ENCODE assay signal across 24 mouse cellular contexts in genomic region chr9:7282565-7283302, GRCm38 (mm10). TPM values are rescaled to one million over a fixed set of nuclear protein-coding genes. Genes with fewer than 3 reads are reported as not detected.
A peak's percentile ranks its signal among the peaks of the same experiment; 100 is the strongest.
DNase-seq lines count a peak whose midpoint lies in the region; ATAC-seq lines count a peak whose summit lies in the region.
"Had no signal": no experiment of that assay in that cellular context is flagged by ENCODE, and none has a peak within 500 bp of the region (broad histone marks: within the 10 kb centered on the region; RNA-seq: fewer than 3 reads in every experiment).

No protein-coding gene starts in this region.

- WGBS in hindbrain, embryonic 11.5 days, result 71% methylated on average over 7 of the region's 7 CpGs
- 65% methylated on average over 7 of the region's 7 CpGs for WGBS in hindbrain, embryonic 13.5 days
- WGBS in midbrain, embryonic 12.5 days, result 58% methylated on average over 7 of the region's 7 CpGs
- WGBS in midbrain, embryonic 15.5 days, result 62% methylated on average over 7 of the region's 7 CpGs
- 84% methylated on average over 7 of the region's 7 CpGs for WGBS in intestine, embryonic 16.5 days

- no peak overlapping the region for H3K27ac ChIP-seq in hindbrain, embryonic 11.5 days (ENCODE audit: low read depth, low read length)
- no peak overlapping the region for H3K27ac ChIP-seq in hindbrain, embryonic 13.5 days
- no peak overlapping the region for H3K27ac ChIP-seq in midbrain, embryonic 12.5 days (replicated peaks)
- no peak overlapping the region for H3K27ac ChIP-seq in midbrain, embryonic 15.5 days
- H3K27ac ChIP-seq in intestine, embryonic 16.5 days (ENCODE audit: low read length), result no peak overlapping the region
- H3K27ac ChIP-seq: embryonic facial prominence, embryonic 12.5 days; gastrocnemius, adult 2 months; heart, embryonic 15.5 days; limb, embryonic 12.5 days had no signal

- ATAC-seq in hindbrain, embryonic 11.5 days (ENCODE audit: low FRiP score), result peak; percentile 84
- ATAC-seq in hindbrain, embryonic 13.5 days (ENCODE audit: low FRiP score), result no peak
- peak; percentile 94 for ATAC-seq in midbrain, embryonic 12.5 days (ENCODE audit: low FRiP score, low read depth)
- ATAC-seq in midbrain, embryonic 15.5 days (replicated peaks), result no peak
- no peak for ATAC-seq in intestine, embryonic 16.5 days
- ATAC-seq: activated CD4-positive, CD25-positive, alpha-beta regulatory T cell, adult 4 months had no signal

- no peaks in the 10 kb centered on the region for H3K36me3 ChIP-seq in hindbrain, embryonic 11.5 days (ENCODE audit: control insufficient read depth, insufficient read depth, low read length)
- no peaks in the 10 kb centered on the region for H3K36me3 ChIP-seq in hindbrain, embryonic 13.5 days
- no peaks in the 10 kb centered on the region for H3K36me3 ChIP-seq in midbrain, embryonic 12.5 days
- H3K36me3 ChIP-seq in midbrain, embryonic 15.5 days (replicated peaks), result no peaks in the 10 kb centered on the region
- no peaks in the 10 kb centered on the region for H3K36me3 ChIP-seq in intestine, embryonic 16.5 days (ENCODE audit: control insufficient read depth, insufficient read depth, low read length)
- H3K36me3 ChIP-seq: embryonic facial prominence, embryonic 12.5 days; heart, embryonic 15.5 days; limb, embryonic 12.5 days had no signal

- no peak overlapping the region for H3K4me3 ChIP-seq in hindbrain, embryonic 11.5 days (ENCODE audit: low read depth, low read length)
- H3K4me3 ChIP-seq in hindbrain, embryonic 13.5 days, result no peak overlapping the region
- no peak overlapping the region for H3K4me3 ChIP-seq in midbrain, embryonic 12.5 days
- no peak overlapping the region for H3K4me3 ChIP-seq in midbrain, embryonic 15.5 days
- no peak overlapping the region for H3K4me3 ChIP-seq in intestine, embryonic 16.5 days (ENCODE audit: low read length)
- H3K4me3 ChIP-seq: embryonic facial prominence, embryonic 12.5 days; gastrocnemius, adult 2 months; heart, embryonic 15.5 days; limb, embryonic 12.5 days had no signal

- no peaks in the 10 kb centered on the region for H3K4me1 ChIP-seq in hindbrain, embryonic 11.5 days (replicated peaks; ENCODE audit: control insufficient read depth, insufficient read depth, low read length)
- H3K4me1 ChIP-seq in hindbrain, embryonic 13.5 days (replicated peaks), result no peaks in the 10 kb centered on the region
- no peaks in the 10 kb centered on the region for H3K4me1 ChIP-seq in midbrain, embryonic 12.5 days
- H3K4me1 ChIP-seq in midbrain, embryonic 15.5 days, result no peaks in the 10 kb centered on the region
- no peaks in the 10 kb centered on the region for H3K4me1 ChIP-seq in intestine, embryonic 16.5 days (ENCODE audit: control insufficient read depth, insufficient read depth, low read length)
- H3K4me1 ChIP-seq: embryonic facial prominence, embryonic 12.5 days; heart, embryonic 15.5 days; limb, embryonic 12.5 days had no signal

- no peak overlapping the region for H3K9ac ChIP-seq in hindbrain, embryonic 11.5 days (ENCODE audit: low read depth, low read length)
- no peak overlapping the region for H3K9ac ChIP-seq in hindbrain, embryonic 13.5 days
- no peak overlapping the region for H3K9ac ChIP-seq in midbrain, embryonic 12.5 days (replicated peaks)
- no peak overlapping the region for H3K9ac ChIP-seq in midbrain, embryonic 15.5 days
- no peak overlapping the region for H3K9ac ChIP-seq in intestine, embryonic 16.5 days (ENCODE audit: low read depth, low read length)
- H3K9ac ChIP-seq: embryonic facial prominence, embryonic 12.5 days; heart, embryonic 15.5 days; limb, embryonic 12.5 days had no signal

- H3K27me3 ChIP-seq in hindbrain, embryonic 11.5 days (ENCODE audit: control insufficient read depth, insufficient read depth, low read length), result no peaks in the 10 kb centered on the region
- no peaks in the 10 kb centered on the region for H3K27me3 ChIP-seq in hindbrain, embryonic 13.5 days
- no peaks in the 10 kb centered on the region for H3K27me3 ChIP-seq in midbrain, embryonic 12.5 days
- no peaks in the 10 kb centered on the region for H3K27me3 ChIP-seq in midbrain, embryonic 15.5 days (replicated peaks)
- no peaks in the 10 kb centered on the region for H3K27me3 ChIP-seq in intestine, embryonic 16.5 days (replicated peaks; ENCODE audit: control insufficient read depth, insufficient read depth, low read length)
- H3K27me3 ChIP-seq: embryonic facial prominence, embryonic 12.5 days; heart, embryonic 15.5 days; limb, embryonic 12.5 days had no signal

- DNase-seq in embryo, embryonic 10 days (ENCODE audit: low spot score), result peak; percentile 55
- no peak for DNase-seq in embryo, embryonic 9.5 days (ENCODE audit: extremely low spot score)
- peak; percentile 2 for DNase-seq in hindbrain, embryonic 11.5 days (ENCODE audit: low spot score)
- peak; percentile 28 for DNase-seq in retina, postnatal 1 day
- DNase-seq: adrenal gland, adult 8-10 months; cerebellum, adult 2 months; cerebellum, postnatal 25 days; gastrocnemius, adult 2 months; heart, postnatal 36 days; kidney, adult 18-20 months; kidney, postnatal 4 days; lung, adult 18-20 months; thymus, adult 18-20 months; thymus, postnatal 36 days had no signal

- H3K4me2 ChIP-seq in hindbrain, embryonic 11.5 days (replicated peaks; ENCODE audit: low read depth, low read length), result no peak overlapping the region
- no peak overlapping the region for H3K4me2 ChIP-seq in hindbrain, embryonic 13.5 days
- H3K4me2 ChIP-seq in midbrain, embryonic 12.5 days (replicated peaks), result no peak overlapping the region
- H3K4me2 ChIP-seq in midbrain, embryonic 15.5 days, result no peak overlapping the region
- H3K4me2 ChIP-seq in intestine, embryonic 16.5 days (ENCODE audit: low read depth, low read length), result no peak overlapping the region
- H3K4me2 ChIP-seq: embryonic facial prominence, embryonic 12.5 days; heart, embryonic 15.5 days; limb, embryonic 12.5 days; liver, embryonic 11.5 days had no signal

- H3K9me3 ChIP-seq in hindbrain, embryonic 11.5 days (ENCODE audit: control insufficient read depth, low read length), result no peaks in the 10 kb centered on the region
- H3K9me3 ChIP-seq in hindbrain, embryonic 13.5 days, result no peaks in the 10 kb centered on the region
- no peaks in the 10 kb centered on the region for H3K9me3 ChIP-seq in midbrain, embryonic 12.5 days
- no peaks in the 10 kb centered on the region for H3K9me3 ChIP-seq in midbrain, embryonic 15.5 days
- H3K9me3 ChIP-seq in intestine, embryonic 16.5 days (ENCODE audit: control insufficient read depth, low read length), result no peaks in the 10 kb centered on the region
- H3K9me3 ChIP-seq: embryonic facial prominence, embryonic 12.5 days; heart, embryonic 15.5 days; limb, embryonic 12.5 days had no signal

RNA-seq across cellular contexts. Expression of gene Mmp13, which starts 10.4 kb away (rescaled TPM):
- polyA plus RNA-seq in hindbrain, embryonic 11.5 days (2014; fragmentation: Nextera tagmentation; extraction: Ambion mirVana), result not detected in 2 replicates
- polyA plus RNA-seq in hindbrain, embryonic 13.5 days (2015; fragmentation: Nextera tagmentation; extraction: Ambion mirVana), result not detected in 2 replicates
- not detected in 2 replicates for polyA plus RNA-seq in midbrain, embryonic 12.5 days (2016; fragmentation: Nextera tagmentation; extraction: Ambion mirVana)
- 0.10 TPM in 1 of 2 replicates, not detected in the other for polyA plus RNA-seq in midbrain, embryonic 15.5 days (2015; fragmentation: Nextera tagmentation; extraction: Ambion mirVana)
- 1.3 and 1.5 TPM in 2 replicates for polyA plus RNA-seq in intestine, embryonic 16.5 days (2015; fragmentation: Nextera tagmentation; extraction: Ambion mirVana)
- polyA plus RNA-seq: activated CD4-positive, CD25-positive, alpha-beta regulatory T cell, adult 4 months; embryonic facial prominence, embryonic 12.5 days; limb, embryonic 12.5 days; liver, embryonic 11.5 days; neural tube, embryonic 14.5 days had no signal

Comparison
In these comparisons a context has a peak if more than half of its experiments do, and no peak if none do; other contexts are left out.
1. ATAC-seq: peak in hindbrain, embryonic 11.5 days (single experiment) and midbrain, embryonic 12.5 days (single experiment); none in hindbrain, embryonic 13.5 days (single experiment), midbrain, embryonic 15.5 days (single experiment) and intestine, embryonic 16.5 days (single experiment).